Mouse (Mus musculus) liver, embryonic 15.5 days (tissue): Measurements from ENCODE around the gene Eef1akmt1. TPM values are rescaled to one million over a fixed set of nuclear protein-coding genes. Genes with fewer than 3 reads are reported as not detected.
A peak's percentile ranks its signal among the peaks of the same experiment; 100 is the strongest.

Experiments used
- ATAC-seq: fragments of 200-750 bp; cut with Nextera tagmentation; 2 replicates; pipeline ENCODE4 v1.8.0; 2017; ENCODE audit warnings: moderate number of reproducible peaks, mild to moderate bottlenecking, moderate library complexity; ENCODE audit not compliant: insufficient read depth
- H3K27ac ChIP-seq: fragments of 300-500 bp; sonication (generic); replicated peaks from 2 replicates; pipeline ENCODE4 v1.5.1; 2015; ENCODE audit warnings: mild to moderate bottlenecking, inconsistent platforms
- H3K27me3 ChIP-seq: fragments of 300-500 bp; sonication (generic); 2 replicates; pipeline ENCODE4 v1.6.1; 2015; ENCODE audit warnings: mild to moderate bottlenecking, inconsistent platforms
- H3K36me3 ChIP-seq: fragments of 300-500 bp; sonication (generic); replicated peaks from 2 replicates; pipeline ENCODE4 v1.6.1; 2015; ENCODE audit warnings: moderate library complexity, mild to moderate bottlenecking, inconsistent platforms
- H3K4me1 ChIP-seq: fragments of 300-500 bp; sonication (generic); replicated peaks from 2 replicates; pipeline ENCODE4 v1.6.1; 2015; ENCODE audit warnings: inconsistent platforms
- H3K4me2 ChIP-seq: fragments of 300-500 bp; sonication (generic); 2 replicates; pipeline ENCODE4 v1.6.1; 2015; ENCODE audit warnings: moderate library complexity, mild to moderate bottlenecking, inconsistent platforms
- H3K4me3 ChIP-seq: fragments of 300-500 bp; sonication (generic); replicated peaks from 2 replicates; pipeline ENCODE4 v1.5.1; 2015; ENCODE audit warnings: mild to moderate bottlenecking, inconsistent platforms
- H3K9ac ChIP-seq: fragments of 300-500 bp; sonication (generic); 2 replicates; pipeline ENCODE4 v1.6.1; 2015; ENCODE audit warnings: moderate library complexity, mild to moderate bottlenecking, inconsistent platforms
- H3K9me3 ChIP-seq: fragments of 300-500 bp; sonication (generic); replicated peaks from 2 replicates; pipeline ENCODE4 v1.6.1; 2016; ENCODE audit warnings: inconsistent platforms
- WGBS: fragments of 180-500 bp; shearing (Covaris S2); methylation state at CpG from one replicate; pipeline ENCODE4 v1.1.7; 2015; ENCODE audit warnings: mixed read lengths; ENCODE audit not compliant: insufficient replicate concordance; 5-methylcytosine and 5-hydroxymethylcytosine counted together
- polyA plus RNA-seq: library from polyadenylated mRNA; unstranded; fragments of >200 nt; fragmentation: Nextera tagmentation; extraction: Ambion mirVana; gene quantifications from 2 replicates; pipeline ENCODE4 v1.2.1, GENCODE M21; 2015

Gene Eef1akmt1
- polyA plus RNA-seq, result 29.1 and 30.3 TPM in 2 replicates

DNA sequence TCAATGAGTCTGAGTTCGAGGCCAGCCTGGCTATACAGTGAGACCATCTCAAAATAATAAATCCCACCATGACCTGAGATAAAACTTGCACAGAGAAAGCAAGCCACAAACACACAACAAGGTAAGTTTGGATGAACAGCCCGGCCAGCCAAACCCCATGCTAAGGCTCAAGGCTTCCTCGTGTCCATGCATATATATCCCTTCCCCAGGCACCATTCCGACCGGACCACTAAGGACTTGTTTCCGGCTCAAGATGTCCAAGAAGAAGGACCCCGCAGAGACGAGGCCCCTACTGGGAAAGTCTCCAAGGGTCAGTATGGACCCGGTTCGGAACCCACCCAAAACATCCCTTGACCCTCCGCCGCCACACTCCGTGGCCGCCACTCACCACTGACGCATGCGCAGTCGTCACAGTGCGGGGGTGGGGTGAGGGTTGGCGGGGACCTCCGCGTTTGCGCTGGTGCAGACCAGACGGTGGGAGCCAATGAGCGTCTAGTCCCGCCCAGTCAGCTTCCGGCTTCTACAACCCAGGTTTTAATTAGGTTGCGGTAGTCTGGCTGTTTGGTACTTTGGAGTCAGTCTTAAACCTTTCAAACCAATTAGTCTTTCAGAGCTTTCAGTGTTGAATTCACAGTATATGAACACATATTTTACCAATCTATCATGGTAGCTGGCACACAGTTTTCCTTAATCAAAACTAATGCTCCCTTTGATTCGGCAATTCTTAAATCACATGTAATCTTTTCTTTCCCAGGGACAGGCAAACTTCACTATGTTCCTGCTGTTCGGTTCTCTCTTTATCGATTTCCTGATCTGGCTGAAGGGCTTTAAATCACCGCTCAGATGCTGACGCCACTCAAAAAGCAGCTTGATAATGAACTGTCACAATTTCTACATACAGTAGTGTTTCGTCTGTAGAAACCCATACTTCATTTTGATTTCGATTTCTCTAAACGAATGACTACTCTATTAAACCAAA is at the start of gene Eef1akmt1:
Gene Eef1akmt1, minus strand, starts transcription at position 458 of the 979 bp plus-strand sequence.
- Histone ChIP-seq H3K4me2 (peak within 1 kb of the TSS; percentile 81), H3K27me3 (no peaks in the 10 kb centered on the region), H3K4me1 (peaks cover 13% of the 10 kb centered on the region), H3K36me3 (peaks cover 2% of the 10 kb centered on the region), H3K27ac (peak within 1 kb of the TSS; percentile 80), H3K9ac (peak within 1 kb of the TSS; percentile 59), H3K9me3 (no peaks in the 10 kb centered on the region), H3K4me3 (peak within 1 kb of the TSS; percentile 73)
- 5% methylated on average over 35 of the region's 35 CpGs for WGBS
- peak; percentile 98 for ATAC-seq

DNA sequence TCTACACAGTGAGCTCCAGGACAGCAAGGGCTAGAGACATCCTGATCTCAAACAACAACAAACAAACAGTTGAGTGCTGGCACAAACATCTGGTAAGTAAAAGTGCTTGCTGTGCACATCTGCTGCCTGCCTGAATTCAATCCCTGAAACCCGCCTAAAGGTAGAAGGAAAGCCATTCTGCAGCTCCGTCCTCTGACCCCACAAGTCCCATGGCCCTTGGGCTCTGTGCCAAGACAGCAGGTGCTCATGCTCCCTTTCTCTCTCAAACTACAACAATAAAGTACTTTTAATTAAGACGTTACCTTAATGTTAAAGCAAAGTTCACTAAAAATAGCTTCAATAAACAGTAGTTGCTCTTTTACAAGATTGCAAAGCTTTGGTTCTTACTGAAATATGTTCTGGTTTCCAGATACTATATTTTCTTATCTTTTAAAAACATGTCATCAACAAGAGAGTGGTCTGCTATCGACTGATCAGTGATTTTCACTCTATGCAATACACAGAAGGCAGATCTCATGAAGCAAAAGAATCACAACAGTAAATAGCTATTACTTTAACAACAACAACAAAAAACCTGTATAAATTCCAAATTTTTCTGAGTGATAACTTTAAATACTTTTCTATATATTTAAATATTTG is 49.3 kb upstream of the Eef1akmt1 start:
- H3K9ac ChIP-seq, result no peak overlapping the region
- H3K27me3 ChIP-seq, result no peaks in the 10 kb centered on the region
- peaks cover 42% of the 10 kb centered on the region for H3K36me3 ChIP-seq
- H3K4me1 ChIP-seq, result peaks cover 11% of the 10 kb centered on the region
- no peak overlapping the region for H3K27ac ChIP-seq
- H3K4me2 ChIP-seq, result no peak overlapping the region
- WGBS, result 65% methylated on average over 4 of the region's 4 CpGs
- no peak for ATAC-seq
- H3K9me3 ChIP-seq, result no peaks in the 10 kb centered on the region
- H3K4me3 ChIP-seq, result no peak overlapping the region

DNA sequence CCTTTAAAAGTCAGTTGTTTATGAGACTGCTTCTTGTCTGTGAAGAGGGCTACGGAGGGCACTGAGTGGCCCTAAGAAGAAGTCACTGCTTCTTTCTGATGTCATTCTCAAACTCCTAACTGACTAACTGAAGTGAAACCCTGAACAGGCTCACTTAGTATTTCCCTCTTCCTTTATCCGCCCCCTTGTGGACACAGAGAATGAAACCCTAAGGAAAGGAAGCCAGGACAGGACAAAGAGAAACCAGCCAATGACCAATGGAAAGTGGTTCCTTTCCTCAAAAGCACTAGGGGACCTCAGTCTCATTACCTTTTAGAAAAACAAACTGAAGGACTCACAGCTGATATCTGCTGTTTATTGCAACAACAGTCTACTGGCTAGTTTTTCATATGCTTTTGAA is 48.1 kb upstream of the Eef1akmt1 start:
- H3K4me1 ChIP-seq, result peaks cover 12% of the 10 kb centered on the region
- no peaks in the 10 kb centered on the region for H3K9me3 ChIP-seq
- no peaks in the 10 kb centered on the region for H3K27me3 ChIP-seq
- ATAC-seq, result no peak
- no peak overlapping the region for H3K27ac ChIP-seq
- peaks cover 37% of the 10 kb centered on the region for H3K36me3 ChIP-seq
- WGBS, result 51% methylated on average over 2 of the region's 2 CpGs
- H3K4me2 ChIP-seq, result no peak overlapping the region
- no peak overlapping the region for H3K9ac ChIP-seq
- no peak overlapping the region for H3K4me3 ChIP-seq

DNA sequence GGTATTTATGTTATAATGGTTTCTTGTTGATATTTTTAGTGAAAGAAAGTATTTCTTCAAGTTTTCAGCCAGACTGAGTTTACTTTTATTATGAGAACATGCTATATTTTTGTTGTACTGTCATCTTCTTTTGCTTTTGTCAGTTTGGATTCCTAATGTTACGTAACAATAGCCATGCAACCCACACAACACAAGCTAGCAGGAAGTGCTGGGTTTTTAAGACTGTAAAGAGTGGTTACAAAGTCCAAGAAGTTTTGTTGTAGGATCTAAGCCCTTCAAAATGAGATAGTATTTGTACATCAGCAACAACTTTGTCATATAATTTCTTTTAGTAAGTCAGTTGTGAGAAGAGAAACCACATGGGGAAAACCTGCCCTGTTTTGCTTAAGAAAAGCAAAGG is 46.3 kb upstream of the Eef1akmt1 start:
- no peaks in the 10 kb centered on the region for H3K27me3 ChIP-seq
- H3K9me3 ChIP-seq, result no peaks in the 10 kb centered on the region
- ATAC-seq, result no peak
- H3K4me2 ChIP-seq, result no peak overlapping the region
- H3K4me1 ChIP-seq, result peaks cover 6% of the 10 kb centered on the region
- H3K4me3 ChIP-seq, result no peak overlapping the region
- H3K36me3 ChIP-seq, result peaks cover 31% of the 10 kb centered on the region; the same call in 1 of the 2 replicates
- H3K27ac ChIP-seq, result no peak overlapping the region
- H3K9ac ChIP-seq, result no peak overlapping the region
- 82% methylated on average over 1 of the region's 1 CpGs for WGBS

DNA sequence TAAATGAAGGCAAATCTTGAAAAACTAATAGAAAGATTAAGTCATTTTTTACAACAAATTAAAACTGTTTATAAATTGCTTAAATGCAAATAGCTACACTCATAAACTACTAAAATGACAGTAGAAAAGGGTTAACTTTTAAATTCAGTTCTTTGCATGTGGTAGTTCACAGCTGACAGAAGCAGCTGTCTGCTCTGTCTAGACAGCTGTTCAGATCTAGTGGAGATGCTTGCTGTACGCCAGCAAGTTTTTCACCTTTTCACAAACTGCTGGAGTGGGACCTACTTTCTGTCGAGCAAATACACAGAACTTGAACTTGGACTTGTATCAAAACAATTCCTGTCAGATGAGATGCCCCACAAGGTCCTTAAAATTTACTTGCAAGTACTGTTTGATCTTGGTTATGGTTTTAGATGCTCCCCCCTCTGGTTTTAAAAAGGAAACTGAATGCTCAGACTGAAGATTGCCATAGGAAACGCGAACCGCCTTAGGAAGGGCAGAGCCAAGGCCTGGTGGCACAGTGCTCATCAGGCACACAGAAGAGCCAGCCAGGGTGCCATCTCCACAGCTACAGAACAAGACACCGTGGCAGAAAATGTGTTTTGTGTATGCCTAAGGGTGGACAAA is 45.0 kb upstream of the Eef1akmt1 start:
- Histone ChIP-seq H3K4me3 (no peak overlapping the region), H3K36me3 (peaks cover 22% of the 10 kb centered on the region; the same call in 1 of the 2 replicates), H3K4me2 (no peak overlapping the region), H3K9me3 (no peaks in the 10 kb centered on the region), H3K27me3 (no peaks in the 10 kb centered on the region), H3K27ac (no peak overlapping the region), H3K4me1 (peaks cover 3% of the 10 kb centered on the region; the same call in 1 of the 2 replicates), H3K9ac (no peak overlapping the region)
- ATAC-seq, result no peak
- 80% methylated on average over 6 of the region's 6 CpGs for WGBS

DNA sequence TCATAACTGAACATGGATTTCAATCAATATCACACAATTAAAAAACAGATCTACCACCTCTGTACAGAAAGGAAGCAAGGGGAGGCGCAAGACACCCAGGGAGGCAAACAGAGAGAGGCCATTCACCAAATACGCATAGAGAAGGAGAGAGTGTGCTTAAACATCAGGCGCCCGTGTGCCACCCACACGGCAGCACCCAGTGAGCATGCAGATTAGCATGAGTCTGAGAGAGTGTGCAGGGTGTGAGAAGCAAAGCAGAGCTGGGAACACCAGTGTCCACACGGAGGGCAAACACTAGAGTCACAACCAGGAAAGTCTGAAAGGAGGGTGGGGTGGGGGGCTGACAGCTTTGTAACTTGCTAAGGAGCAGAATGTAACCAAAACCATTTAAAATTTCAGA is 44.4 kb upstream of the Eef1akmt1 start:
- Histone ChIP-seq H3K9me3 (no peaks in the 10 kb centered on the region), H3K4me1 (peaks cover 3% of the 10 kb centered on the region; the same call in 1 of the 2 replicates), H3K9ac (no peak overlapping the region), H3K36me3 (peaks cover 25% of the 10 kb centered on the region; the same call in 1 of the 2 replicates), H3K4me3 (no peak overlapping the region), H3K27me3 (no peaks in the 10 kb centered on the region), H3K4me2 (no peak overlapping the region), H3K27ac (no peak overlapping the region)
- 86% methylated on average over 6 of the region's 6 CpGs for WGBS
- ATAC-seq, result no peak

DNA sequence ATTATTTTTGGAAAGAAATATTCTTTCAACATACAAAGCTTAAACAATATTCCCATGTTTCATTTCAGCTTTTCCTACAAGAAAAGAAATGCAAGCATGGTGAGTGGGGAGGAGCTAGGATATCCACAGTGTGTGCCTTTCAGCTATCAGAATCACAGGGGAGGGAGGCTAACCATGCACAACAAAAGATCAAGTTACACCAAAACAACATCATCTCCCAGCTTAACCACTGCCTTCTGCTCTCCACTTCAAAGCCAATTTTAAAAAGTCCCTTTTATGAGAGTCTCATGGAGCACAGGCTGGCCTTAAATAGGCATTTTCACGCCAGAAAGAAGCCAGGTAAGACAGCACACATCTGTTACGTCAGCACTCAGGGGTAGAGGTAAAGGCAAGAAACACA is 39.6 kb upstream of the Eef1akmt1 start:
- H3K36me3 ChIP-seq, result peaks cover 29% of the 10 kb centered on the region
- H3K9me3 ChIP-seq, result no peaks in the 10 kb centered on the region
- no peak for ATAC-seq
- peaks cover 6% of the 10 kb centered on the region; the same call in 1 of the 2 replicates for H3K4me1 ChIP-seq
- H3K9ac ChIP-seq, result no peak overlapping the region
- no peak overlapping the region for H3K27ac ChIP-seq
- H3K4me2 ChIP-seq, result no peak overlapping the region
- WGBS, result 71% methylated on average over 2 of the region's 2 CpGs
- no peaks in the 10 kb centered on the region for H3K27me3 ChIP-seq
- H3K4me3 ChIP-seq, result no peak overlapping the region

DNA sequence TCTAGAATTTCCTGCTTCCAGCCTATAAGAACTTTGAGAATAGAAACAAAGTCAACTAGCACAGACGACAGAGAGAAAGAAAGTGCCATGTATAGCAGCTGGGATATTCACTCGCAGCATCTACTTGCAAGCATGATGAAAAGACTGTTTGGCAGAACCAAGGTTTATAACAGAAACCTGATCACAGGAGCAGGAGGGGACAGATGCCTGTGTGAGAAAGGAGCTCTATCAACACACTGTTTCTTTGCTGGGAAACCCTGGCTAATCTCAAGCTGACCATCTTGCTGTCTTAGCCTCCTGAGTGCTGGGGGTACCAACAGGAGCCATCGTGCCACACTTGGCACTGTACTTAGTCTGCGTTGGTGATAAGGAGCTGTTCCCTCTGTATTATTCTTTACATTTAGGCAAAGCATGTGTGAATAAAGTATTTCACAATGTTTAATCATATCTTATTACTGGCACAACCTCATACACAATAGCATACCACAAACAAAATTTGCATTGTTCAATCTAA is 38.5 kb upstream of the Eef1akmt1 start:
- no peak overlapping the region for H3K4me2 ChIP-seq
- no peaks in the 10 kb centered on the region for H3K9me3 ChIP-seq
- H3K9ac ChIP-seq, result no peak overlapping the region
- H3K36me3 ChIP-seq, result peaks cover 28% of the 10 kb centered on the region
- no peak overlapping the region for H3K4me3 ChIP-seq
- WGBS, result 67% methylated on average over 4 of the region's 4 CpGs
- H3K4me1 ChIP-seq, result peaks cover 4% of the 10 kb centered on the region; the same call in 1 of the 2 replicates
- H3K27me3 ChIP-seq, result no peaks in the 10 kb centered on the region
- ATAC-seq, result no peak
- H3K27ac ChIP-seq, result no peak overlapping the region

DNA sequence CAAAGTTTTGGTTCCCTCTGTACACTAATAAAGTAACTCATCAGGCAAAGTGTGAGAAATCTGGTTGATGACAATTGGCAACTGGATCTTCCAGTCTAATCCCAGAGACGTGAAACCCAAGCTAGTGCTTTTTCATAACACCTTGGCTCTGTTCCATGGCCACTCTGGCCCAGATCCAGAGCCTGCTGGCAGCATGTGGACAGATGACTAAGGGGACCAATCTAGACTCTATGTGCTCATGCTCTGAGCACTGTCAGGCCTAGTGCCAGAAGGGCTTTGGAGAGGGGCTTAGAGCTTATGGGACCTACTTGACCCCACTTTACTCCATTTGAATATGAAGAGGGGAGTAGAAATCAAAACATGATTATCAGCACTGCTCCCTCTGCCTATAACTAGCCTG is 36.1 kb upstream of the Eef1akmt1 start:
- Histone ChIP-seq H3K27ac (no peak overlapping the region), H3K4me3 (no peak overlapping the region), H3K27me3 (no peaks in the 10 kb centered on the region), H3K36me3 (peaks cover 41% of the 10 kb centered on the region), H3K9ac (no peak overlapping the region), H3K4me1 (peaks cover 4% of the 10 kb centered on the region; the same call in 1 of the 2 replicates), H3K9me3 (no peaks in the 10 kb centered on the region), H3K4me2 (no peak overlapping the region)
- peak; percentile 57; the same call in 1 of the 2 replicates for ATAC-seq
- 56% methylated on average over 1 of the region's 1 CpGs for WGBS

DNA sequence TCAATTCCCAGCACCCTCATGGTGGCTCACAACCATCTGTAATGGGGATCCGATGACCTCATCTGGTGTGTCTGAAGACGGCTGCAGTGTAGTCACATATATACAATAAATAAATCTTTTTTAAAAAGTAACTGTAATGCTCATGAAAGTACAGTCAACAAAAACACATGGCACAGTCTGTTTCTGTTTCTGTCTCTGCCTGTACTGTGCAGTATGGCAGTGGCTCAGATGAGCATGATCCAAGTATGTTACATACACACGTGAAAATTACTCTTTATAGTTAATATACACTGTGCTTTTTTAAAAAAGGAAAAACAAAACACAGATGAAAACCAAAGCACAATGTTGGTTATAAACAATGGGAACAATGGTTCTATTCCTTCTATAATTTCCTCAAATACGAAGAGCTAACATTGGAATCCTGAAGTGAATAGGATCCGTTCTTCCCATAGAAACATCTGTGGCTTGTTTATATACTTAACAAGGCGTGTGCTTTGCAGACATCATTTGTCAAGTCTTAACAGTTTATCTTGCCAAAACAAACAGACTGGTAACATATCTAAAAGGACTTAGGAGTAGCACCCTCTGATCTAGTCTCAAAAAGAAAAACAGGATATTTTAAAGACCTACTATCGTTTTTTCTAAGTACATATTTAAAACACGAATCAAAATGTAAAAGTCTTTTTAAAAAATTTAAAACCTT is 35.4 kb upstream of the Eef1akmt1 start:
- H3K4me1 ChIP-seq, result peaks cover 4% of the 10 kb centered on the region; the same call in 1 of the 2 replicates
- H3K4me3 ChIP-seq, result no peak overlapping the region
- WGBS, result 76% methylated on average over 8 of the region's 8 CpGs
- peaks cover 47% of the 10 kb centered on the region for H3K36me3 ChIP-seq
- no peak for ATAC-seq
- H3K9ac ChIP-seq, result no peak overlapping the region
- H3K27me3 ChIP-seq, result no peaks in the 10 kb centered on the region
- no peaks in the 10 kb centered on the region for H3K9me3 ChIP-seq
- no peak overlapping the region for H3K27ac ChIP-seq
- H3K4me2 ChIP-seq, result no peak overlapping the region
